Mouse (Mus musculus): ENCODE data around the gene Poldip3. TPM values are rescaled to one million over a fixed set of nuclear protein-coding genes. Genes with fewer than 3 reads are reported as not detected.

The Poldip3 gene
- polyA plus RNA-seq, 1 experiment from 2014 or later: 74.2 TPM

DNA sequence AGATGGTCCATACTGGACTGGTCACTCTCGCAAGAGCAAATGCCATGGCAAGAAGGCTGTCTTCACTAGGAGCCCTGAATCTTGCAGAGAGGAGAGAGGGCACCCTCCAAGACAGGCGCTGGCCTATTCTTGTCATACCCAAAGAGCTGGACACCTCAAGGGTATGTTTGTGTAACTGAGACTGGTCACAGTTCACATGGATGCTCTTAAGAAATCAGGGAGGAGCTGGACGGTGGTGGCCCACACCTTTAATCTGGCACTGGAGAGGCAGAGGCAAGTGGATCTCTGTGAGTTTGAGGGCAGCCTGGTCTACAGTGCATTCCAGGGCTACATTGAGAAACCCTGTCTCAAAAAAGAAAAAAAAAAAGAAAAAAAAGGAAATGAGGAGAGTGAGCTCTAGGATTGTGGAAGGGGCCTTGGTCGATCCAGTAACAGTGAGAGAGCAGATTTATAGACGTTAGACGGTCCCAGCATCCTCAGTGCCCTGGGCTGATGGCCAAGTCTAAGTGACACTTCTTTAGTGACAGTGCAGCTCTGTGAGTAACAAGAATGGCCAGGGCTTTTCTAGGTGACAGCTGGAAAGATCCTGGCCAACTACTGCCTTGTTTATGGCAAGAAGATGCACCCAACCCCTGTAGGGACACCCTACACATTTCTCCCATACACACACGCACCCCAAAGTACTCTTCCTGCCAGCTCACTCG, 21.9 kb upstream of the Poldip3 start:
- Histone ChIP-seq H3K9me3 (no peaks in the 10 kb centered on the region), H3K27me3 (replicated peaks) (no peaks in the 10 kb centered on the region), H3K9ac (peak overlapping the region; percentile 90), H3K27ac (replicated peaks) (peak overlapping the region; percentile 88), H3K4me3 (peak overlapping the region; percentile 86), H3K4me2 (peak overlapping the region; percentile 91), H3K4me1 (peaks cover 50% of the 10 kb centered on the region), H3K36me3 (no peaks in the 10 kb centered on the region)
- no peak for ATAC-seq (ENCODE audit: extremely low read depth, insufficient number of reproducible peaks, low FRiP score, low TSS enrichment)
- 37% methylated on average over 8 of the region's 8 CpGs for WGBS

DNA sequence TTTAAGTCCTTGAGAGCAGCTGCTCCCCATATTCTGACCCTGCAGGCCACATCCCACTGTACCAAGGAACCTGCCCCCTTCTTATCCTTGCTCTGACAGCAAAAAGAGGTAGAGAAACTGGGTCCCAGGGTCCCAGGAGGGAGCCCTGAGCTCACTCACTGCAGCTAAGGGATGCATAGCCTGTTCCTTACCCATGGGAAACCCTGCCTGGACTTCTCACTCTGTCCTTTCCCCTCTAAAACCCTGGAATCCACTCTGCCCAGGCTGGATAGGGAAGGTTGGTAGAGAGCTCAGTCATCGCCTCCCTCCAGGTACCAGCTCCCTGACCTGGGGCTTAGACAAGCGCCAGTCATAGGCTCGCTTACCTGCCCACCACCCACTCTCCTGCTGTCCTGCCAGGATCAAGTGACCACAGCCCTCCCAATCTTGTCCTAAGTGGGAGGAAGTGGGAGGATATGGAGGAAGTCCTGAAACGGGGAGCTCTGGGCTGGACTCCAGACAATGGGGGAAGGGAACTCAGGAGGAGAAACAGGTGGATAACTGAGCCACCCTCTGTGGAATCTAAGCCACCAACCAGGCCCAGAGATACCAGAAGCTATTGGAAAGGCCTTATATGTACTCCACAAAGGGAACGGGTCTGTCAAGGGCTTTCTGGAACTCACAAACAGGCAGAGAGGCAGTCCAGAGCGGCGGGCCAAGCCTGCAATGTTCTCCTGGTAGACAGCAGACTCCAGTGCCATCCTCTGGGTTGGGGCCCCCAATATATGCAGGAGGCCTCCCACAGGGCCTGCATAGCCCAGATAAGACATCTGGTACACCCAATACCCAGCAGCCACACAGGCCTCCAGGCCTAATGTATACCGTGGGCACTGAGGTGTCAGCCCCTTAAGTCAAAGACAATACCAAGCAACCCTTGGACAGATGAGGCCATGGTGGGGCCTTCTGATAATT, 20.9 kb upstream of the Poldip3 start:
- Histone ChIP-seq H3K9me3 (no peaks in the 10 kb centered on the region), H3K9ac (peak overlapping the region; percentile 90), H3K27ac (replicated peaks) (peak overlapping the region; percentile 54), H3K4me3 (peak overlapping the region; percentile 86), H3K4me1 (peaks cover 58% of the 10 kb centered on the region), H3K4me2 (peak overlapping the region; percentile 91), H3K36me3 (peaks cover 4% of the 10 kb centered on the region; the same call in 1 of the 2 replicates), H3K27me3 (replicated peaks) (no peaks in the 10 kb centered on the region)
- WGBS: 79% methylated on average over 8 of the region's 8 CpGs
- no peak for ATAC-seq (ENCODE audit: extremely low read depth, insufficient number of reproducible peaks, low FRiP score, low TSS enrichment)

DNA sequence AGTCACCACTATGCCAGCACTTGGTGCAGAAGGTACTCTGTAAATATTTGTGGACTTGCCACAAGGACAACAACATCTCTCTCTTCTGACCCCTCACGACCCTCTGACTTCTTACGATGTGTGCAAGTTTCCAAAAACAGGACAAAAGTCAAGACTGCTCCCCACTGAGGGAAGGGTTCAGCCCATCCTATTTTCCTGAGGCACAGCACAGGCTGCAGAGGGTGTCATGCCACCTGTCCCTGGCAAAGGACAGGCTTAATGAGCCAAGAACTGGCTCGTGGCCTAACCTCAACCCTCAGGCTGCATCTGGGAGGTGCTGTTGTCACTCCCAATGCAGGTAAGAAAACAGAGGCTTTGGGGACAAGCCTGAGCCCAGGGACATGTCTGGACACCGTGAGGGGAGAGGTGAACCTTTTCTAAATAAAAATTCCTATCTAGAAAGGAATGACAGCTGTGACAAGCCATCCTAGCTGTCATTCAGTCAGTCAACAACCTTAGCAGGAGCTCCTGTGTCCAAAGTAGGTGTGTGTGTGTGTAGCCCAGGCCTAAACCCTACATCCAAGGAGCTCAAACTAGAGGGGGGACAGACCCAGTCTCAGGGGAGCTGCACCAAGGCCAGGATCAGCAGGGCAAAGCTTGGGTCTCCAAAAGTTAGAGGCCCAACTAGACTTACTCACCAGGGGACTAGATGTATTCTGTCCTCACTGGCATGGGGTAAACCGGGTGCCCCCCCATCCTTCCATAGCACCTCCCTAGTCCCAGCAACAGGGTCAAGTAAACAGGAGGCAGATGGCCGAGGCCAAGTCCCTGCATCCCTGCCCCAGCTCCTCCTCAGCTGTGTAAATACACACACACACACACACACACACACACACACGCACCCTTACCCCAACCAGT, 19.9 kb upstream of the Poldip3 start:
- H3K9ac ChIP-seq: peak overlapping the region; percentile 90
- H3K27ac ChIP-seq (replicated peaks): peak overlapping the region; percentile 54; the same call in 1 of the 2 replicates
- H3K36me3 ChIP-seq: peaks cover 4% of the 10 kb centered on the region; the same call in 1 of the 2 replicates
- H3K4me3 ChIP-seq: peak overlapping the region; percentile 30
- peak overlapping the region; percentile 91 for H3K4me2 ChIP-seq
- peaks cover 63% of the 10 kb centered on the region for H3K4me1 ChIP-seq
- no peaks in the 10 kb centered on the region for H3K9me3 ChIP-seq
- no peaks in the 10 kb centered on the region for H3K27me3 ChIP-seq (replicated peaks)
- ATAC-seq (ENCODE audit: extremely low read depth, insufficient number of reproducible peaks, low FRiP score, low TSS enrichment): no peak
- whole genome bisulfite sequencing: 78% methylated on average over 7 of the region's 7 CpGs

DNA sequence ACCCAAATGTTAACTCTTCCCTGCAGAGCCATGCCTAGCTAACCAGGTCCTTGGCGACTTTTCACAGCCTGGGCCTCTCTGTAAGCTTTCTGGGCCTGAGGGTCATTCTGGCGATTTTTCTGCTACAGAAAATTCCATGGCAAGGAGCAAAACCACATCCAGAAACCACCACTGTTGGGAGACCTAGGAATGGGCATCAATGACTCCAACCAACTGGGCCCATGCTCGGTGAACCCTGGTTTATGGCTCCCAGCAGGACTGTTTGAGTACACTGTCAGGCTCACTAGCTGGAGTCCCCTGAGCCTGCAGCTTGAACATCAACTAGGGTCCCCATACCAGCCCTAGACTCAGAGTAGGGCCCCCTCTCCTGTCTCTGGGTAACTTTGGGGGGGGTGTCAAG, 19.1 kb upstream of the Poldip3 start:
- Histone ChIP-seq H3K36me3 (peaks cover 5% of the 10 kb centered on the region), H3K4me1 (peaks cover 63% of the 10 kb centered on the region), H3K27ac (replicated peaks) (no peak overlapping the region), H3K9me3 (no peaks in the 10 kb centered on the region), H3K27me3 (replicated peaks) (no peaks in the 10 kb centered on the region), H3K4me2 (no peak overlapping the region), H3K4me3 (no peak overlapping the region), H3K9ac (no peak overlapping the region)
- ATAC-seq (ENCODE audit: extremely low read depth, insufficient number of reproducible peaks, low FRiP score, low TSS enrichment): no peak
- WGBS: 83% methylated on average over 3 of the region's 3 CpGs

DNA sequence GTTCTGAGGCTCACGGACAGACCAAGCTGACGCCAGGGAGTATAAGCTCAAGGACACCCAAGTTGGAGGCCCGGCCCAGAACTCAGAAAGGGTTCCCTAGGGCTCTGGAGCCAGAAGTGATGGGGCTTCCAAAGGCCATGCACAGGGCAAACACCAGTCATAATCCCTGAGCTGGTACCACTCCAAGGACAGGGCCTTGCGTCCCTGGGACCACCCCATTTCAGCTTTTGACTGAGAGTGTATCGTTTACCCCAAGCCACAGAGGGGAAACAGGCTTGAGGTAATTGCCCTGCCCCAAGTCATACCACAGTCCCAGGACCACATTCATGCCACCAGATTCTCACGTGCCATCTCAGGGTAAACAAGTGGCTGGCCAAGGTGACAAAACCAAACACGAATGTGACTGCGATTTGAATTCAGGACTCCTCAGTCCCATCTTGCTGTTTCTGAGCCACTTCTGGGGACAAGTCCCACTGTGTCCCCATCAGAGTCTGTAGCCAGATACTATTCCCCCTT, 18.4 kb upstream of the Poldip3 start:
- no peak overlapping the region for H3K27ac ChIP-seq (replicated peaks)
- ATAC-seq (ENCODE audit: extremely low read depth, insufficient number of reproducible peaks, low FRiP score, low TSS enrichment): no peak
- H3K9ac ChIP-seq: no peak overlapping the region
- WGBS: 90% methylated on average over 8 of the region's 8 CpGs
- H3K9me3 ChIP-seq: no peaks in the 10 kb centered on the region
- no peak overlapping the region for H3K4me3 ChIP-seq
- H3K4me1 ChIP-seq: peaks cover 56% of the 10 kb centered on the region
- H3K27me3 ChIP-seq (replicated peaks): no peaks in the 10 kb centered on the region
- no peak overlapping the region for H3K4me2 ChIP-seq
- peaks cover 12% of the 10 kb centered on the region for H3K36me3 ChIP-seq

DNA sequence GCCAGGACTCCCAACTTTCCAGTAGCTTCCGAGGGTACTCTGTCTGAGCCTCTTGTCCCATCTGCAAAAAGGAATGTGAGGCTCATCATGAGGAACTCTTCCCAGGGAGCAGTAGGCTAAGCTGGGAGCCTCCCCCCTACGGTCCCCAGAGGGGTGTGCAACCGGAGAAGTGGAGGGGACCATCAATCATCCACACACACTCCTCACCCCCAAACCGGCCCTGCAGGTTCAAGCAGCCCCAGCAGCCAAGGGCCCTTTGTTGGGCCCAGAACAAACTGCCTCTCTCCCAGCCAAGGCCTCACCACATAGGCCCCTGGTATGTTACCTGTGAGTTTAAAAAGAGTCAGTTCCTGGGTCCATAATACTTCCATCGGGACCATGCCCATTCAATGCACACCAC, 17.9 kb upstream of the Poldip3 start:
- no peaks in the 10 kb centered on the region for H3K9me3 ChIP-seq
- peak overlapping the region; percentile 37; the same call in 1 of the 2 replicates for H3K9ac ChIP-seq
- H3K27ac ChIP-seq (replicated peaks): 0 out of 2 replicates have a peak overlapping the region, but pooled peaks have one; percentile 13
- WGBS: 74% methylated on average over 5 of the region's 5 CpGs
- no peaks in the 10 kb centered on the region for H3K27me3 ChIP-seq (replicated peaks)
- H3K4me1 ChIP-seq: peaks cover 55% of the 10 kb centered on the region
- no peak overlapping the region for H3K4me2 ChIP-seq
- peaks cover 17% of the 10 kb centered on the region for H3K36me3 ChIP-seq
- ATAC-seq (ENCODE audit: extremely low read depth, insufficient number of reproducible peaks, low FRiP score, low TSS enrichment): no peak
- H3K4me3 ChIP-seq: no peak overlapping the region

DNA sequence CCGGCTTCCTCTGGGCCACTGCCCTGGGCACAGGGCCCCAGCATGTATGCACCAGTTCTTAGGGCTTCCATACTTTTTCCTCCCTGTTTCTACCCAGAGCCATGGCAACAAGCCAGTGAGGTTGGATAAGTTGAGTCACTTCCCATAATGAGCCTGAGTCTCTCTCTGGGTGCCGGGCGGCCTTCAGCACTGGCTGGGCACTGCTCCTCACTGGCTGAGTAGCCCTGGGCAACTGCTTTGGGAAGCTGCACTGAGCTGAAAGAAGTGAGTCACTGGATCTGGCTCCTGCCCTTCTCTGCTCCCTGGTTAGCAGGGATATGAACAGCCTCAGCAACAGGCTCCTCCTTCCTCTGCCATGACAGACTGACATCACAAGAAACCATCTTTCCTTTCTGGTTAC, 17.5 kb upstream of the Poldip3 start:
- no peak overlapping the region; the same call in 1 of the 2 replicates for H3K9ac ChIP-seq
- no peak for ATAC-seq (ENCODE audit: extremely low read depth, insufficient number of reproducible peaks, low FRiP score, low TSS enrichment)
- no peaks in the 10 kb centered on the region for H3K27me3 ChIP-seq (replicated peaks)
- peaks cover 54% of the 10 kb centered on the region for H3K4me1 ChIP-seq
- no peak overlapping the region for H3K4me3 ChIP-seq
- no peaks in the 10 kb centered on the region for H3K9me3 ChIP-seq
- H3K4me2 ChIP-seq: no peak overlapping the region
- WGBS: 80% methylated on average over 3 of the region's 3 CpGs
- H3K36me3 ChIP-seq: peaks cover 21% of the 10 kb centered on the region
- 0 out of 2 replicates have a peak overlapping the region, but pooled peaks have one; percentile 13 for H3K27ac ChIP-seq (replicated peaks)

DNA sequence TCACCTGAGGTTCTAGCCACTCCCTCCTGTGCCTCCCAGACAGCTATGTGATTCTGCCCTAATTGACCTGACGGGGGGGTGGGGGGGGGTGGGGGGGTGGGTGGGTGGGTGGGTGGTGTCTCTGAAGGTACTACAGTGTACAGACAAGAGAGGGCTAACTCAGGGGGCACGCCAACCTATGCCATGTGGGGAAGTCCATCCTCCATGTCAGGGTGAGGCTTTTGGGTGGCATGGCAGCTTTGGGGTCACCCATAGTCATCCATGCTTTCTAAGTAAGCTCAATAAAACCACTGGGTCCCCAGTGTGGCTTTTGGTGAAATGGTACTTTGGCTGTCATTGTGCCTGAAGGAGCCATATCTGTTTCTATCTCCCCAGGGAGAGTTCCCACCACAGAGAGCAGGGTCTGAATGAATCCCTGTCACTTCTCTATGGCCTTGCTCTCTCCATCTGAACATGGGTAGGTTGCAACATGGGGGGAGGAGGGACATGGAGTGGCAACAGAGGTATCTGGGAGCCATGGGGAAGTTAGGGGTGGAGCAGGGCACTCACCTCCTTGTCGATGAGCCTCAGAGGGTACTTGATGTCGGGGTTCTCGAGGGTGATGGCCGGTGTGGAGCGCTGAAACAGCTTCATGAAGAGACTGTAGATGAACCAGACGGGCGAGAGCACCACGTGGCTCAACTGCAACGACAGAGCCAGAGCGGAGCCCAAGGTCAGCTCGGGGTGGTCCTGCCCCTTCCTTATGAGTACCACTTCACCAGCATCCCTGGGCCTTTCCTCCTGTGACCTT, 16.5 kb upstream of the Poldip3 start:
- no peak overlapping the region for H3K27ac ChIP-seq (replicated peaks)
- H3K9ac ChIP-seq: no peak overlapping the region
- peaks cover 45% of the 10 kb centered on the region for H3K4me1 ChIP-seq
- H3K27me3 ChIP-seq (replicated peaks): no peaks in the 10 kb centered on the region
- H3K36me3 ChIP-seq: peaks cover 31% of the 10 kb centered on the region
- no peaks in the 10 kb centered on the region for H3K9me3 ChIP-seq
- no peak for ATAC-seq (ENCODE audit: extremely low read depth, insufficient number of reproducible peaks, low FRiP score, low TSS enrichment)
- H3K4me2 ChIP-seq: no peak overlapping the region
- WGBS: 90% methylated on average over 13 of the region's 13 CpGs
- H3K4me3 ChIP-seq: no peak overlapping the region

DNA sequence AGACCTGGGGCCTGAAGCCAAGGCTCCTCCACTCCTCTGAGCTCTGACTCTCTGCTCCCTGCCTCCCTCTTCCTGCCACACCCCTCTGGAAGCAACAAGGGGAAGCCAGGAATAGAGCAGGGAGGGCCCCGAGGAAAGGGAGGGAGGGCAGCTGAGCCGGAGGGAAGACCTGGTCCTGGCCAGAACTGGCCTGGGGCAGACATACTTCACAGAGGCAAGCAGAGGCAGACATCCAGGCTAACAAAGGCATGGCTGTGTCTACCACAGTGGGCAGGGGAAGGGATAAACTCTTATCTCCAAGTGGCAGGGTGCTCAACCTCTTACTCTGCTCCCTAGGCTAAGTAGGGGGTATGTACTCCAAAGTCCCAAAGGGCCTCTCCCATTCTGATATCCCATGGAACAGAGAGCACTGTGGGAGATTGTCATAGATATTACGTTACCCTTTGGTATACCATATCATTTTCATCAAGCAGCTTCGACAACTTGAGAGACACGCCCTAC, 15.8 kb upstream of the Poldip3 start:
- ATAC-seq (ENCODE audit: extremely low read depth, insufficient number of reproducible peaks, low FRiP score, low TSS enrichment): no peak
- Histone ChIP-seq H3K4me2 (peak overlapping the region; percentile 18; the same call in 1 of the 2 replicates), H3K9me3 (no peaks in the 10 kb centered on the region), H3K27ac (replicated peaks) (peak overlapping the region; percentile 63), H3K27me3 (replicated peaks) (no peaks in the 10 kb centered on the region), H3K9ac (peak overlapping the region; percentile 59; the same call in 1 of the 2 replicates), H3K4me1 (peaks cover 38% of the 10 kb centered on the region), H3K4me3 (no peak overlapping the region), H3K36me3 (peaks cover 38% of the 10 kb centered on the region)
- WGBS: 37% methylated on average over 5 of the region's 5 CpGs
